Mouse (Mus musculus) adrenal gland, postnatal 36 days (tissue): Measurements from ENCODE around the gene Sugct. TPM values are rescaled to one million over a fixed set of nuclear protein-coding genes. Genes with fewer than 3 reads are reported as not detected.

ENCODE experiments used
- DNase-seq, 2 experiments: peaks; one replicate each; pipeline ENCODE4 v3.0.0; 2021; ENCODE audit warnings: mixed read lengths in 1 of 2
- total RNA-seq, 2 experiments: library from RNA; stranded (reverse); gene quantifications; 2 replicates each; pipeline ENCODE4 v1.2.3; 2021

Sugct gene
- total RNA-seq, 2 experiments from 2014 or later = 4.3 to 11.0 TPM

- no peak for DNase-seq
Measured at GRCm38 (mm10) chr13:17037899-17038298, 657.5 kb downstream of the Sugct start.

DNA sequence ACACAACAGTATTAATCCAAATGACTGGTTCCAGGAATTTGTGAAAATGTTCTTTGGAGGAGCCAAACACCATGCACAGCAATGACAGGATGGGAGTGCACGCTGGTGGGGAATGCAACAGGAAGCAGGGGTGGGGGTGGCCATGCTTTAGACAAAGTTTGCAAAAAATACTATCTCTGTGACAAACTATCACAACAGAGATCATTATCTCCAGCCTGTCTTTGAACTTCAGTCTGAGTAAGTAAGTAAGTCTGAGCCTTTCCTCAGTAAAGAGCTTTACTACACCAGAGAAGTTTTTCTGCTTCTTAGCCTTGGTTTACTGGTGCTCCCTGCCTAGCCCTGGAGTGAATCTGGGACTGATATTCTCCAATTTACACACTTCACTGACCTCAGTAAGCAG, 664.6 kb downstream of the Sugct start:
- DNase-seq = no peak

DNA sequence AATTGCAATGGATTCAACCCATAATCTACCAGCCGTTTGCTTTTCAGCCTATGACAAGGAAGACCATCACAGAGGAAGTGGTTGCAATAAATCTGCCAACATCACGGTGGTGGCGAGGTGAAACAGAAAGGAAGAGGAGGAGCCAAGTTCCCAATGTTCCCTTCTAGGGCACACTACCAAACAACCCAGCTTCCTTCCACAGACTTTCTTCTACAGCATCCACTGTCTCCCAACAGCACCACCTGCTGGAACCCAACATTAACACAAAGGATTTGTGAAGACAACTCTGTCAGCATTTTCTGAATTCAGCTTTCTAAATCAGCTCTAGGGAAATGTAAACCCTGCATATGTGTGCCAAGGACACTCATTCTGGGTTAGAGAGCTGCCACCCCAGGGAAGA, 666.8 kb downstream of the Sugct start:
- DNase-seq = peak; percentile 46 to 73

- no peak for DNase-seq
Measured at GRCm38 (mm10) chr13:17027846-17028529, 667.4 kb downstream of the Sugct start.

DNA sequence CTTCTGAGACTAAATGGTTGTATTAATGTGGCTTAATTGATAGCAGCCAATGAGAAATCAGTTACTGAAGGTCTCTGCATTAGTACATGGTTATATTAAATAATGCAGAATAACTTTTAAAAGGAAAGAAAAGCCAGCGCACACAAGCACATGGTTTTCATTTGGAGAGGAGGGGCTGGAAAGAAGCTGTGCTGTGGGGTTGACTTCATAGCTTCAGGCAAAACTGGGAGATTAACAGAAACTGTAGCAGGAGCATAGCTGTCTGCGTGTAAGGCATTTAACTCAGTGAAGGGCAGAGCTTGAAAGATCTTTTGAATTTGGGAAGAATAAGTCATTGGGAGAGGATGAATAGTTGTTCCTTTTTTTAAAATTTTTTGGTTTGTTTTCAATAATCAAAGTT, 668.4 kb downstream of the Sugct start:
- DNase-seq = no peak

DNA sequence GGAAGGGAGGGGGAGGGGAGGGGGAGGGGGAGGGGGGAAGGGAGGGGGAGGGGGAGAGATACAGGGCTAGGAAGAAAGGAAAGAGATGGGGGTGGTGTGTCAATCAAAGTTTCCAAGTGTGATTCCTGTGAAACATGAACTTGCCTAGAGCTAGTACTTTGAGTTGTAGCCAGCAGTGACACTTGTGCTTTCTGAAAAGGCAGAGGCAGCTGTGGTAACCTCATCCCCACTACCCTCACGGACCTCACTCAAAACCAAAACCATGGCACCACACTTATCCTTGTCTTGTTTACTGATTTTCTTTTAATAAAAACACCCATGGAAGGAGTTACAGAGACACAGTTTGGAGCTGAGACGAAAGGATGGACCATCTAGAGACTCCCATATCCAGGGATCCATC, 698.9 kb downstream of the Sugct start:
- DNase-seq = no peak

DNA sequence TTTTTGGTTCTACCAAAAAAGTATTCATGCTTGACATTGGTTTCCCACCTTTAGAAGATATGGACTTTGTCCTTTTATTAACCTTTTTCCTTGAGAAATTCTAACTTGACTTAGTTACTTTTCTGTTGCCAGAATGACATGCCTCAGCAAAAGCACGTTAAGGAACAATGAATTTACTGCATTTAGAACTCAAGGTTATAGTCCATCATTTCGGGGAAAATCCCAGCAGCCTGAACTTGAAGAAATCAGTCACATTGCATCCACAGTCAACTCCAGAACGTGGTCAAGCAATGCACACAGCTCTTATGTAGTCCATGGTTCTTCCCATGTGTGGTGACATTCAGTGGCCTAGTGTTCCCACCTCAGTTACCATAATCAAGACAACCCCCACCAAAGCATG, 700.0 kb downstream of the Sugct start:
- no peak for DNase-seq

GRCm38 (mm10) chr13:16977743-16978142, 717.6 kb downstream of the Sugct start:
- no peak for DNase-seq

- DNase-seq = peak in 1 of 2 experiments; percentile 9
Measured at GRCm38 (mm10) chr13:16971277-16971676, 724.1 kb downstream of the Sugct start.

DNA sequence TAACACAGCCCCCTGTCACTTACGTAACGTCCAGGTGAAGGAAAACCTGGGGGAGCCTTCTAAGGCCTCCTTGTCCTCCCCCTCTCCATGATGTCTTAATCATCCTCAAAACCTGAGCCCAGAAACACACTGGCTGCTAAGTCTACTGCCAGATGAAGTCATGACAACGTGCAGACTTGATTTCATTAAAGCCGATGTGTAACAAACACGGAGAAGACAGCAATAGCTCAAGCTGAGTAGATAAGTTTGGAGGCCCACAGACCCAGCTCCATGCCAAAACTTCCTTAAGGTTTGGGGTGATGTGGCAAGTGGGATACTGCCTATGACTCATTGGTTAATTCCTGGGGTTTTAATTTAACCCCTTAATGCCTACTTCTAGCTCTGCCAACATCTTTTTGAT, 726.4 kb downstream of the Sugct start:
- no peak for DNase-seq

DNA sequence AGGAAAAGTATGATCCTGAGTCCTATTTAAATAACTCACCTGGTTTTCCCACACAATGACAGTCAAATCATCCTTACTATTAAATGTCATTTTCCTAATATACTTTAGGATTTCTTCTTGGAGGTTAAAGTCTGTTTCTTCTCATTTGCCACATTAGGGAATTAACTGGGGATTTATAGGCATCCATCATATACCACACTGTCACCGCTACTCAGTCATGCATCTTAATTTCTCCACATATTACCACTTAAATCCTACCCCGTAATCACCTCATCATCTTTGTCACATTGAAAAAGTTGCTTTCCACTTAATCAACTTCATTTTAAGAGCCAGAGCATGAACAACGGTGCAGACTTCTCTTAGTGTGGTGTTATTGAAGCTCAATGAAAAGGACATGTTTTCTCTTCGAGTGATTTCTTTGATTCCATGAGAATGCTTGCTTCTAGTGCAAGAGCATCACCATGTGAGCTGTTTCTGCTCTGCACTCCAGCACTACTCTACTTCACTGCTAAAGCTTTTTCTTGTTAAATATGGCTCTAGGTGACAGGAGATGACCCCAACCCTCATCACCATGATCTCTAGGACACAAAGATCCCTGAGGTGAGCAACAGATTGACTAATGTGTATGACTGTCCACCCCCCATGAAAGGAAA, 730.4 kb downstream of the Sugct start:
- no peak for DNase-seq

DNA sequence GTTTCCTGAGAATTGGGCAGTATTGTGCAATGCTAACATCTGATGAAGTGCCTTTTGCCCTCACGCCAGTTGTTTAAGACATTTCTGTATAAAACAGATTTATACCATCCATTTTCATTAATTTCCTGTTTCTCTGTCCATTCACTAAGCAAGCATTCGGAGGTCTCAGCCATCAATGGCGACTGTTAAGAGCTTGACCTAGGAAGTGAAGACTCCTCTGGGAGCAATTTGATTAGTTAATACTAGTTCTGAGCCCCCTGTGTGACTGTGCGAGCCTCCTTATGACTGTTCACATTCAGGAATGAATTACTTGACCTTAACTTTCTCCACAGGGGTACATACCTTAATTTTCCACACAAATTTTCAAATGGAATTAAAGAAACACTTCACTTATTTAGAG, 743.3 kb downstream of the Sugct start:
- DNase-seq = no peak

- no peak for DNase-seq
Measured at GRCm38 (mm10) chr13:16939466-16939811, 755.9 kb downstream of the Sugct start.

- DNase-seq = no peak
Measured at GRCm38 (mm10) chr13:16938552-16939465, 756.5 kb downstream of the Sugct start.

- DNase-seq = no peak
Measured at GRCm38 (mm10) chr13:16937422-16938202, 757.7 kb downstream of the Sugct start.

DNA sequence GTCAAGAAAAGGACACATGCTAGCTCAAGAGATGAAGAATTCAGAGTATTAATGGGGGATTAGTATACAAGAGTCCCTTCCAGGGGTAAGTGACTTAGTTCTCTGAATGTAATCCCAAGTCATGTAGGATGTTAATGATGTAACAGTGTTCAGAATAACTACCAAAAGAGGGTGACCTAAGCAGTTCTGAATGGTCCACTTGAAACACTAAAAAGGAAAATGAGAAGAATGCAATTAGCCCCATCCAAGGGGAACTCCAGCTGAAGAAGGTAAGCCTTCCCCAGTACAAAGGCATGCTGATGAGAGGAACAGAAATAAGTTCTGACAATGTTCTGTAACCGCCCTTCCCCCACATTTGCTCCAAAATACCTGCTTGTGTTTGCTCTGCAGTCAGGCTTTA, 760.3 kb downstream of the Sugct start:
- no peak for DNase-seq

- no peak for DNase-seq
Measured at GRCm38 (mm10) chr13:16933600-16933999, 761.8 kb downstream of the Sugct start.

GRCm38 (mm10) chr13:16921305-16921704, 774.0 kb downstream of the Sugct start:
- peak in 1 of 2 experiments; percentile 1 for DNase-seq

- no peak for DNase-seq
Measured at GRCm38 (mm10) chr13:16915697-16916096, 779.7 kb downstream of the Sugct start.

GRCm38 (mm10) chr13:16912214-16912613, 783.1 kb downstream of the Sugct start:
- DNase-seq = no peak

GRCm38 (mm10) chr13:16906974-16907373, 788.4 kb downstream of the Sugct start:
- no peak for DNase-seq

- DNase-seq = no peak
Measured at GRCm38 (mm10) chr13:16901424-16901823, 793.9 kb downstream of the Sugct start.
